Mouse (Mus musculus): ENCODE measurements around the gene Adck2. TPM values are rescaled to one million over a fixed set of nuclear protein-coding genes. Genes with fewer than 3 reads are reported as not detected.
A peak's percentile ranks its signal among the peaks of the same experiment; 100 is the strongest.

Gene Adck2
- polyA plus RNA-seq, 1 experiment from 2014 or later: 30.5 TPM

DNA sequence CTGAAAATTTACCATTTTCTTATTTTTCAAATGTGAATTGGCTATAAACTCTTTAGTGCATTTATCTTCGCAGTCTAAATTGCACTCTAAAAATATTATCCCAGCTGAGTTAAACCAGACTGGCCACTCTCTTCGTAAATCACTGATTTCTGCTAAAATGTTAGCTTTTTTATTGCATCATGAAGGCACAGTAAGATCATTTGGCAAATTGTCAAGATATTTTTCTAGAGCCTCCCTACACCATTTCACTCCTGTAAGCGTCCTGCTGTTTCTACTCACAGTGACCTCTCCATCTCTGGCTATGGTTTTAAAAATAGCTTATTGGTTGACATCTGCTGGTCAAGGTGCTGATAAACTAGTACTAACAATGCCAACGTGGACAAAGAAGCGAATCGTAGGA, 32.4 kb downstream of the Adck2 start:
- 0 out of 2 replicates have a peak, but pooled peaks cover 2% of the 10 kb centered on the region for H3K4me1 ChIP-seq (ENCODE audit: control insufficient read depth, insufficient read depth, low read length)
- H3K9me3 ChIP-seq (ENCODE audit: control insufficient read depth, low read length): no peaks in the 10 kb centered on the region
- H3K4me2 ChIP-seq (ENCODE audit: low read depth, low read length): no peak overlapping the region
- no peak overlapping the region for H3K9ac ChIP-seq (ENCODE audit: low read depth, low read length)
- H3K36me3 ChIP-seq (ENCODE audit: control insufficient read depth, insufficient read depth, low read length): no peaks in the 10 kb centered on the region
- no peak overlapping the region for H3K4me3 ChIP-seq (ENCODE audit: low read length)
- no peak overlapping the region for H3K27ac ChIP-seq (ENCODE audit: low read length)
- no peak for ATAC-seq
- 67% methylated on average over 6 of the region's 6 CpGs for WGBS
- no peaks in the 10 kb centered on the region for H3K27me3 ChIP-seq (replicated peaks; ENCODE audit: control insufficient read depth, insufficient read depth, low read length)

DNA sequence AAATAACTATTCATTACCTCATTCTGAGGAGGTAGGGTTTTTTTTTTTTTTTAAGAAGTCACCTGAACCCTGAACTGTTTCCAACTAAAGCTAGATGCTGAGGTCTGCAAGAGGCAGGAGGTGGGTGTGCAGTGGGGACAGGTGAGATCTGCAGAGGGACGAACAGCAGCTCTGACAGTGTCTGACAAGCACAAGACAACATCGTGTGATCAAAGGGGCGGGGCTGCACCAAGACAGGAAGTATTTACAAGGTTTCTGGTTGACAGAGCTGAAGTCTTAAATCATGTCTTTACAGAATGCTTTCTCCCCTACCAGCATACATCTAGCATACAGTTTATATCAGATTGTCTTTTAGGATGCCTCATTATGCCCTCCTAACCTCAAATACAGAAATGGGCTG, 33.2 kb downstream of the Adck2 start:
- no peaks in the 10 kb centered on the region for H3K9me3 ChIP-seq (ENCODE audit: control insufficient read depth, low read length)
- H3K4me2 ChIP-seq (ENCODE audit: low read depth, low read length): no peak overlapping the region
- no peaks in the 10 kb centered on the region for H3K27me3 ChIP-seq (replicated peaks; ENCODE audit: control insufficient read depth, insufficient read depth, low read length)
- H3K4me3 ChIP-seq (ENCODE audit: low read length): no peak overlapping the region
- H3K36me3 ChIP-seq (ENCODE audit: control insufficient read depth, insufficient read depth, low read length): no peaks in the 10 kb centered on the region
- no peak; the same call in 1 of the 2 replicates for ATAC-seq
- 0 out of 2 replicates have a peak, but pooled peaks cover 2% of the 10 kb centered on the region for H3K4me1 ChIP-seq (ENCODE audit: control insufficient read depth, insufficient read depth, low read length)
- WGBS: 56% methylated on average over 3 of the region's 3 CpGs
- H3K9ac ChIP-seq (ENCODE audit: low read depth, low read length): no peak overlapping the region
- H3K27ac ChIP-seq (ENCODE audit: low read length): no peak overlapping the region

DNA sequence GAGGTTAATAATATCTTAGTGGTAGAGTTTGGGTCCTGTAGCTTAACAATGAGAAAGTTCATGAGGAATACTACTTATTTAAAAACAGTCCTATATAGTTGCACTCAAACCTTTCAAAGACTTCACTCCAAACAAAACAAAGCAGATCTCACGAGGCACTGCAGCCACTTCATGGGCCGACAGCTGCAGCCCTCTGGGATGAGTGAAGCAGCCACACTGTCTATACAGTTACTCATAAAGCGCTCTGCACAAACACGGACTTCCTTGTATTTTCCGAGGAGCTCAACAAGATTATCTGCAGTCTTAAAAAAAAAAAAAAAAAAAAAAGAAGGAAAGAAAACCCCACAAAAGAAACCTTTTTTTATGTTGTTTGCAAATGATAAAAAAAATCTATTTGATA, 33.7 kb downstream of the Adck2 start:
- H3K4me3 ChIP-seq (ENCODE audit: low read length): no peak overlapping the region
- 0 out of 2 replicates have a peak, but pooled peaks have one; percentile 52 for ATAC-seq
- no peaks in the 10 kb centered on the region for H3K27me3 ChIP-seq (replicated peaks; ENCODE audit: control insufficient read depth, insufficient read depth, low read length)
- H3K4me2 ChIP-seq (ENCODE audit: low read depth, low read length): no peak overlapping the region
- 0 out of 2 replicates have a peak, but pooled peaks cover 2% of the 10 kb centered on the region for H3K4me1 ChIP-seq (ENCODE audit: control insufficient read depth, insufficient read depth, low read length)
- no peaks in the 10 kb centered on the region for H3K9me3 ChIP-seq (ENCODE audit: control insufficient read depth, low read length)
- no peak overlapping the region for H3K9ac ChIP-seq (ENCODE audit: low read depth, low read length)
- WGBS: 42% methylated on average over 5 of the region's 5 CpGs
- no peaks in the 10 kb centered on the region for H3K36me3 ChIP-seq (ENCODE audit: control insufficient read depth, insufficient read depth, low read length)
- no peak overlapping the region for H3K27ac ChIP-seq (ENCODE audit: low read length)

DNA sequence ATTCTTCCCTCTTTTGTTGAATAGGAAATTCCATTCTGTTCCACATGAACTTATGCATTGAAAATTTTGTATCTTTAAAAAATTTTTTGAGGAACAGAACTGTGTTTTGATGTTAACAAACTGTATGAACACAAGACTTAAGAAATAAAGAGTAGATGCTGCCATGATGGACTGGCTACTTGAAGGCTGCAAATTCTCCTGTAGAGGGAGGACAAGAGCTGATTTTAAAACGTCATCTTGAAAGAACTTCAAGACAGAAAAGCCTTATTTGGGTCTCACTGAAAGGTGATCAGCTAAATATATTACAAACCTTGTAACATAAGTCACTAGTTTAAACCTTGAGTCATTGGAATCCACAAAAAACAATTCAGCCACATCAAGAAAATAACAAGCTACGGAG, 36.5 kb downstream of the Adck2 start:
- Histone ChIP-seq H3K4me1 (ENCODE audit: control insufficient read depth, insufficient read depth, low read length) (0 out of 2 replicates have a peak, but pooled peaks cover 2% of the 10 kb centered on the region), H3K4me2 (ENCODE audit: low read depth, low read length) (no peak overlapping the region), H3K27me3 (replicated peaks; ENCODE audit: control insufficient read depth, insufficient read depth, low read length) (no peaks in the 10 kb centered on the region), H3K27ac (ENCODE audit: low read length) (no peak overlapping the region), H3K36me3 (ENCODE audit: control insufficient read depth, insufficient read depth, low read length) (peaks cover 5% of the 10 kb centered on the region; the same call in 1 of the 2 replicates), H3K4me3 (ENCODE audit: low read length) (no peak overlapping the region), H3K9ac (ENCODE audit: low read depth, low read length) (no peak overlapping the region), H3K9me3 (ENCODE audit: control insufficient read depth, low read length) (no peaks in the 10 kb centered on the region)
- no peak for ATAC-seq
- WGBS: 73% methylated on average over 2 of the region's 2 CpGs

DNA sequence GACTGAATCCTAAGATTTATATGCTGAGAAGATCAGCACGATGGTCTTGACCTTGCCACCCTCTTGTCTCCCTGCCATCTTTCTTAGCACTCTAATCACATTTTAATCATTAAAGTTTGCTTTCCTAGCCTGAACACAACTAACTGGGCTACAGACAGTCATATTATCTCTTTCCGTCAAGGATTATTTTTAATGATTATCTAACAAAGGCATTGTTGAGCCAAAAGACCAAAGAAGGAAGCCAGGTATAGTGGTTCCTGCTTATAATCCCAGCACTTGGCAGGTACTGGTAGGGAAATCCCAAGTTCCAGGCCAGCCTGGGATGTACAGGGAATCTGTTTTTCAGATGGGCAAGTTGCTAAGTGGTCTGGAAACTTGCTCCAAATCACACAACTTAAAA, 37.6 kb downstream of the Adck2 start:
- Histone ChIP-seq H3K36me3 (ENCODE audit: control insufficient read depth, insufficient read depth, low read length) (peaks cover 5% of the 10 kb centered on the region; the same call in 1 of the 2 replicates), H3K4me1 (ENCODE audit: control insufficient read depth, insufficient read depth, low read length) (0 out of 2 replicates have a peak, but pooled peaks cover 2% of the 10 kb centered on the region), H3K9ac (ENCODE audit: low read depth, low read length) (no peak overlapping the region), H3K27ac (ENCODE audit: low read length) (no peak overlapping the region), H3K9me3 (ENCODE audit: control insufficient read depth, low read length) (no peaks in the 10 kb centered on the region), H3K27me3 (replicated peaks; ENCODE audit: control insufficient read depth, insufficient read depth, low read length) (no peaks in the 10 kb centered on the region), H3K4me2 (ENCODE audit: low read depth, low read length) (no peak overlapping the region), H3K4me3 (ENCODE audit: low read length) (no peak overlapping the region)
- no peak for ATAC-seq
- WGBS: 93% methylated on average over 2 of the region's 2 CpGs

Other genes with a start within 250 kb of the Adck2 start
- 35.1 and 39.4 TPM in 2 replicates for gene Slc37a3, start 196.2 kb upstream of the Adck2 start, polyA plus RNA-seq (2015; fragmentation: Nextera tagmentation; extraction: Ambion mirVana)
- gene Rab19, start 192.7 kb upstream of the Adck2 start, polyA plus RNA-seq (2015; fragmentation: Nextera tagmentation; extraction: Ambion mirVana): 7.7 and 8.8 TPM in 2 replicates
- gene Mkrn1, start 153.4 kb upstream of the Adck2 start, polyA plus RNA-seq (2015; fragmentation: Nextera tagmentation; extraction: Ambion mirVana): 63.2 and 63.5 TPM in 2 replicates
- 6.5 and 8.1 TPM in 2 replicates for gene Dennd2a, start 16.0 kb upstream of the Adck2 start, polyA plus RNA-seq (2015; fragmentation: Nextera tagmentation; extraction: Ambion mirVana)
- gene Gm42420, start 11.9 kb downstream of the Adck2 start, polyA plus RNA-seq (2015; fragmentation: Nextera tagmentation; extraction: Ambion mirVana): 1.5 and 2.1 TPM in 2 replicates
- 408 and 423 TPM in 2 replicates for gene Ndufb2, start 18.7 kb downstream of the Adck2 start, polyA plus RNA-seq (2015; fragmentation: Nextera tagmentation; extraction: Ambion mirVana)
- gene Braf, start 151.6 kb downstream of the Adck2 start, polyA plus RNA-seq (2015; fragmentation: Nextera tagmentation; extraction: Ambion mirVana): 8.6 and 9.1 TPM in 2 replicates
- 145 and 154 TPM in 2 replicates for gene Mrps33, start 237.1 kb downstream of the Adck2 start, polyA plus RNA-seq (2015; fragmentation: Nextera tagmentation; extraction: Ambion mirVana)